Mouse (Mus musculus) heart, embryonic 14.5 days (tissue): Measurements from ENCODE around the gene Sdad1. TPM values are rescaled to one million over a fixed set of nuclear protein-coding genes. Genes with fewer than 3 reads are reported as not detected.
A peak's percentile ranks its signal among the peaks of the same experiment; 100 is the strongest.

ENCODE experiments used
- ATAC-seq: fragments of 200-750 bp; cut with Nextera tagmentation; 2 replicates; pipeline ENCODE4 v1.8.0; 2017; ENCODE audit warnings: low read depth, moderate TSS enrichment; ENCODE audit not compliant: insufficient number of reproducible peaks, insufficient read depth, low FRiP score
- H3K27ac ChIP-seq, 2 experiments: fragments of 200-500 bp in 1 of 2; fragments of 300-500 bp in 1 of 2; sonication (generic) in 1 of 2; replicated peaks in 1 of 2; 2 replicates each; pipeline ENCODE4 v1.5.1; 2012 to 2014; ENCODE audit warnings: low read depth in 2 of 2, low read length in 2 of 2, control low read depth in 1 of 2, mild to moderate bottlenecking in 1 of 2, mixed read lengths in 1 of 2; ENCODE audit not compliant: control insufficient read depth in 1 of 2, insufficient read depth in 1 of 2
- H3K27me3 ChIP-seq: fragments of 300-500 bp; sonication (generic); 2 replicates; pipeline ENCODE4 v1.6.1; 2014; ENCODE audit warnings: mild to moderate bottlenecking, low read length, control low read depth; ENCODE audit not compliant: control insufficient read depth, insufficient read depth
- H3K36me3 ChIP-seq: fragments of 300-500 bp; sonication (generic); 2 replicates; pipeline ENCODE4 v1.6.1; 2014; ENCODE audit warnings: mild to moderate bottlenecking, control low read depth, low read length, mixed read lengths; ENCODE audit not compliant: control insufficient read depth, insufficient read depth
- H3K4me1 ChIP-seq, 2 experiments: fragments of 200-500 bp in 1 of 2; fragments of 300-500 bp in 1 of 2; sonication (generic) in 1 of 2; 2 replicates each; pipeline ENCODE4 v1.6.1; 2012 to 2014; ENCODE audit warnings: low read length in 2 of 2, control low read depth in 1 of 2, mixed read lengths in 1 of 2; ENCODE audit not compliant: control insufficient read depth in 2 of 2, insufficient read depth in 2 of 2
- H3K4me2 ChIP-seq: fragments of 300-500 bp; sonication (generic); 2 replicates; pipeline ENCODE4 v1.6.1; 2014; ENCODE audit warnings: mild to moderate bottlenecking, low read length
- H3K4me3 ChIP-seq, 2 experiments: fragments of 200-500 bp in 1 of 2; fragments of 300-500 bp in 1 of 2; sonication (generic) in 1 of 2; 2 replicates each; pipeline ENCODE4 v1.5.1; 2012 to 2014; ENCODE audit warnings: low read length in 2 of 2, mild to moderate bottlenecking in 2 of 2, control low read depth in 1 of 2, low read depth in 1 of 2, moderate library complexity in 1 of 2; ENCODE audit not compliant: control insufficient read depth in 1 of 2, insufficient read depth in 1 of 2
- H3K9ac ChIP-seq: fragments of 300-500 bp; sonication (generic); 2 replicates; pipeline ENCODE4 v1.6.1; 2014; ENCODE audit warnings: mild to moderate bottlenecking, low read length
- H3K9me3 ChIP-seq: fragments of 300-500 bp; sonication (generic); 2 replicates; pipeline ENCODE4 v1.6.1; 2016; ENCODE audit warnings: low read length, control low read depth; ENCODE audit not compliant: control insufficient read depth
- WGBS: fragments of 180-500 bp; shearing (Covaris S2); extraction: QIAGEN DNeasy Blood & Tissue Kit; methylation state at CpG from one replicate; pipeline ENCODE4 v1.1.7; 2014; 5-methylcytosine and 5-hydroxymethylcytosine counted together
- polyA plus RNA-seq: library from polyadenylated mRNA; unstranded; fragments of >200 nt; fragmentation: Nextera tagmentation; extraction: Ambion mirVana; gene quantifications from 2 replicates; pipeline ENCODE4 v1.2.1, GENCODE M21; 2014

The Sdad1 gene
- polyA plus RNA-seq, 1 experiment from 2014 or later, result 25.8 TPM

DNA sequence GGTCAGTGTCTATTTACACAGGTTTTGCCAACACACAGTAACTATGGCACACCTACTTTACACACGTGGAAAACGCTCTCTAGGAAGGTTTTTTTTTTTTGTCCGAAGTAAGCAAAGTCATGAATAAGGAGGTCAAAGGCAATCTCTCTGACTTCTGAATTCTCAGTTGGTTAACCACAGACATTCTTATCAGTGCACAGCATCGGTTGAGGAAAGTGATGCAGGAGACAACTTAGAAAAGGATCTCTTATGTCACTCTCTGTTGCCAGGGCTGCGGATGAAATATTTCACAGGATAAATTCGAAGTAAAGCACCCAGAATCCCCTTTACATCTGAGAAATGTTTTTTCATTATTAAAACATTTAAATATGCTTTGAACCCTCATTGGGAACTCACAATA, 17.1 kb upstream of the Sdad1 start:
- Histone ChIP-seq H3K4me3 (no peak overlapping the region), H3K27me3 (no peaks in the 10 kb centered on the region), H3K36me3 (no peaks in the 10 kb centered on the region), H3K9ac (no peak overlapping the region), H3K9me3 (no peaks in the 10 kb centered on the region), H3K4me1 (peaks cover 3 to 5% of the 10 kb centered on the region in 2 experiments; a peak in 3 of 4 replicates), H3K4me2 (no peak overlapping the region), H3K27ac (no peak overlapping the region)
- 78% methylated on average over 6 of the region's 6 CpGs for WGBS
- ATAC-seq, result no peak

DNA sequence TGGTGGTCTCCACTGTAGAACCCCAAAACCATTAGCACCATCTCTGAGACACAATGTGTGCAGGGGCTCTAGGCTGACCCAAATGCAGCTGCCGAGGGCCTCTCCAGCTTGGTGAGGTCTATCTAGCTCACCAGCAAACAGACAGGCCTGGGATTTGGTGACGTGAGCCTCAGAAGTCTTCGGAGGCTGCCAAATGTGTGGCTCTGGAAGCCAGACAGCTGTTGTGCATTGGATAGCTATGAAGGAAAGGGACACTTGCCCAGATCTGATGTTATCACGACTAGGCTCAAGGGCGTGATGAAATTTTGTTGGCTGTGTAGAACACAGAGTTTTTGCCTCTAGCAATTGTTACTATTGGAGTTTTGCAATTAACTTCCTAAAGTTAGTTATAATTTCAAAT, 13.0 kb upstream of the Sdad1 start:
- Histone ChIP-seq H3K9ac (no peak overlapping the region), H3K27ac (no peak overlapping the region), H3K27me3 (no peaks in the 10 kb centered on the region), H3K4me3 (no peak overlapping the region), H3K36me3 (no peaks in the 10 kb centered on the region), H3K4me2 (no peak overlapping the region), H3K4me1 (peaks cover 3% of the 10 kb centered on the region in 2 experiments; a peak in 2 of 4 replicates), H3K9me3 (no peaks in the 10 kb centered on the region)
- 43% methylated on average over 5 of the region's 5 CpGs for WGBS
- ATAC-seq, result no peak

DNA sequence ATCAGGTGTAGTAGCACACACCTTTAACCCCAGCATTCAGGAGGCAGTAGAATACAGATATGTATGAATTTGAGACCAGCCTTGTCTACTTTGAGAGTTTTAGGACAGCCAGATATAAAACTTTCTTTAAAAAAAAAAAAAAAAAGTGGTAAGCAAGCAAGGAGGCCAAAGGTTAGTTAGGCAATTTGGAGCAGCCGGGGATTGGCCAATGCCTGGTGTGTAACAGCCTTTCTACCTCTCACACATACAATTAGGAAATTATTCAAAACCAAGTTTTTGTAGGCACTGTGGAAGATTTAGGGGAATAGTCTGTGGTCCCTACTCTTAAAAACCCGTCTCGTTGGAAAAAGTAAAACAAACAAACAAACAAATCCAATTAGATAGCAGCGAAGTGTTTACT, 12.3 kb upstream of the Sdad1 start:
- H3K27ac ChIP-seq, result no peak overlapping the region
- no peak overlapping the region for H3K4me3 ChIP-seq
- 84% methylated on average over 4 of the region's 4 CpGs for WGBS
- H3K4me1 ChIP-seq, result peaks cover 3% of the 10 kb centered on the region in 2 experiments; a peak in 2 of 4 replicates
- H3K36me3 ChIP-seq, result no peaks in the 10 kb centered on the region
- no peaks in the 10 kb centered on the region for H3K27me3 ChIP-seq
- H3K9me3 ChIP-seq, result no peaks in the 10 kb centered on the region
- no peak overlapping the region for H3K9ac ChIP-seq
- no peak for ATAC-seq
- no peak overlapping the region for H3K4me2 ChIP-seq

DNA sequence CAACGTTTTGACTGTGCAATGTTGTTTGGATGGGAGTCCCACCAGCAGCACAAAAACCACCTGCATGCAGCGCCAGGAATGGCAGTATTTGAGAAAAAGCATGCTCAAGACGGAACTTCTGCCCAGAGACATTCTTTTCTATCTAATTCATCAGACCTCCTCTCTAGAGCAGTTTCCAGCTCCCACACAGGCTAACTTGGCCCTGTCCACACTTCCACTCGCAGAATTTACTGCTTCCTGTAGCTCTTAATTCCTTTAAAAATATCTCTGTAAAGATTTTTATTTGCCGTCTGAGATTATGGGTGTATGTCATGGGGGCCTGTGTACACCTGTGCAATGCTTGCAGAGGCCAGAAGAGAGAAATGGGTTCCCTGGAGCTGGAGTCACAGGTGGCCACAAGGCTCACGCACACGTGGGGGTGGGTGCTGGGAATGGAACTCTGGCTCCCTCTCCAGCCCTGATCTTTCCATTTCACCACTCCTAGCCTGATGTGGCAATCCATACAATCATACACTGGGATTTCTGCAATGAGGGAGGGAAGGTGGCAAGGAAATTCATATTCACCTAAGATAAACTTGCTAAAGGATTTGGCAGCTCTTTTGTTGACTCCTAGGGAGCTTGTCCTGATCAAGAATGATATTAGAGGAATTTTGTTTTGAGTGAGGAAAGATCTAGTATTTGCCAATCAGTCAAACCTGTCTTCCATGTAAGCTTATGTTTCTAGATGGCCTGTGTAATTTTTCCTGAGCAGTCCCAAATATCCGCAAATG, 11.5 kb upstream of the Sdad1 start:
- peaks cover 3% of the 10 kb centered on the region in 2 experiments; a peak in 2 of 4 replicates for H3K4me1 ChIP-seq
- no peak overlapping the region for H3K4me3 ChIP-seq
- 56% methylated on average over 8 of the region's 8 CpGs for WGBS
- no peaks in the 10 kb centered on the region for H3K36me3 ChIP-seq
- H3K9me3 ChIP-seq, result no peaks in the 10 kb centered on the region
- no peak for ATAC-seq
- H3K27ac ChIP-seq, result 0 out of 4 replicates have a peak overlapping the region, but pooled peaks of 1 of the 2 experiments have one; percentile 3
- no peaks in the 10 kb centered on the region for H3K27me3 ChIP-seq
- H3K4me2 ChIP-seq, result no peak overlapping the region
- H3K9ac ChIP-seq, result no peak overlapping the region

DNA sequence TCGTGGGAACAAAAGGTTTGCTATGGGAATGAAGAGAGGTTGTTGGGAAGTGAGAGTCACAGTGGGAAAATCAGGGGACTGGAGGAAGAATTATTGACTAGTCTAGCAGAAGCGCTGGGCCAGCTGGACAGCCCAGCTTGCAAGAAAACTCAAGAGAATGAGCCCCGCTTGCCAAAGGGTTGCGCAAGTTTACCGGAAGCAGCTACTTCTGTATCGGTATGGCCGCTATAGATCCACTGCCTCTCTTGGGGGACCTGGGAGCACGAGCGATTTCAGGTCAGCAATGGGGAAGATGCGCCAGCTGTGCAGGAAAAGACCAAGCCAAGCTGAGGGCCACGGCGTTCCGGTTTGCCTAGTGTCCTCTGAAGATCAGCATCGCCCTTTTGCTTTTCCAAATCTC, 8.3 kb upstream of the Sdad1 start:
- Histone ChIP-seq H3K4me1 (peaks cover 3% of the 10 kb centered on the region in 2 experiments; a peak in 2 of 4 replicates), H3K9me3 (no peaks in the 10 kb centered on the region), H3K27me3 (no peaks in the 10 kb centered on the region), H3K4me3 (no peak overlapping the region), H3K27ac (no peak overlapping the region), H3K9ac (no peak overlapping the region), H3K36me3 (no peaks in the 10 kb centered on the region), H3K4me2 (no peak overlapping the region)
- ATAC-seq, result no peak
- whole genome bisulfite sequencing, result 84% methylated on average over 14 of the region's 14 CpGs

DNA sequence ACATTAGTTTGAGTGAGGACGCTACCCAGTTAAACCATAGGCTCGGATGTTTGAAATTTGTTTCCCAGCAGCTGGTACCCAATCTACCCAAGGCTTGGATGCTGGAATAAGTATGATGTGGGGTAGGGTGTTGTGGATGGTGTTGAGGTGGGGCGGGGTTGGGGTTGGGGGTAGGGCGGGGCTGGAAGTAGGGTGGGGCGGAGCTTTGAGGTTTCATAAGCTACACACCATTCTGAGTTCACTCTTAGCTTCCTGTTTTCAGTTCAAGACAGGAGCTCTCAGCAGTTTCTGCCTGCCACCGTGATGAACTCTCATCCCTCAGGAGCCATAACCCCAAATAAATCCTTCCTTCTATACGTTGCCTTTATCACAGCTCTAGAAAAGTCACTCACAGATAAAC, 7.8 kb upstream of the Sdad1 start:
- Histone ChIP-seq H3K27me3 (no peaks in the 10 kb centered on the region), H3K4me1 (peaks cover 1 to 3% of the 10 kb centered on the region in 2 experiments; a peak in 2 of 4 replicates), H3K4me2 (no peak overlapping the region), H3K4me3 (no peak overlapping the region), H3K27ac (no peak overlapping the region), H3K9ac (no peak overlapping the region), H3K9me3 (no peaks in the 10 kb centered on the region), H3K36me3 (no peaks in the 10 kb centered on the region)
- 81% methylated on average over 7 of the region's 7 CpGs for WGBS
- ATAC-seq, result no peak

DNA sequence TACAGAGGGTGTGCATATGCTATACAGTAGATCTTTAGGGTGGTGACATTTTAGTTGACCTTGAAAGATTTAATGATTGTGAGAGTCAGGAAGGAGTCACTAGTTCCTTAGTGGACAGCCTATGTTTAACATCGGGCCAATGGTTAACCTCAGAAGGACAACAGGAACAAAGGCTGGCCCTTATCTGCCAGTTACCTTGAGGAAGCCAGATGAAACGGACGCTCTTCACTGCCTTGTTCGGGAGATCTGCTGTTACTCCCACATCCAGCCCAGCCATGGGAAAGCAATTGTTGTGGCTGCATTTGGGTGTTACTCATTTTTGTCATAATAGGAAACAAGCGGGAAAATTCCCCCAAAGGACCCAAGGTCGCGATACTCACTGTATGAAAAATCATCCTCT, 3.5 kb upstream of the Sdad1 start:
- Histone ChIP-seq H3K36me3 (no peaks in the 10 kb centered on the region), H3K27ac (no peak overlapping the region), H3K4me1 (peaks cover 0 to 11% of the 10 kb centered on the region in 2 experiments), H3K9ac (no peak overlapping the region), H3K27me3 (no peaks in the 10 kb centered on the region), H3K4me3 (no peak overlapping the region), H3K4me2 (no peak overlapping the region), H3K9me3 (no peaks in the 10 kb centered on the region)
- no peak for ATAC-seq
- 44% methylated on average over 7 of the region's 7 CpGs for WGBS
